Mouse (Mus musculus): ENCODE results near the gene Sbno2.

The Sbno2 gene

GRCm38 (mm10) chr10:80084817-80085487, 20.4 kb downstream of the Sbno2 start:
- peak; percentile 74 for DNase-seq

DNA sequence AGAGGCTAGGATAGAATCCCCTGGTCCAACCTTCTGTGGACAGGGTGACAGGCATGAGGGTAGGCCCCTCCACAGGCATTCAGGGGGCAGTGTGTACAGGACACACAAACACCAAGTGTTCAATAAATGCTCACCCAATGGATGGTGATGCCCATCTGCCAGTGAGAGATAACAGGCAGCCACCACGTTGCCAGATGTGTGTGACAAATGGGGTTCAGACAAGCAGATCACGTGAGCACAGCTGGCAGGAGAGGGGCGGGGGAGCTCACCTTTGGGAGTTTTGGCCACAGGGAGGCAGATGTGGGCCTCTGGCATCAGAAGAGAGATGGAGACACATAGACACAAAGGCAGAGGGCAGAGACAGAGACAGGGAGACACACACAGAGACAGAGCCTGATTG, 24.3 kb downstream of the Sbno2 start:
- DNase-seq, result no peak

- no peak for DNase-seq
Observed at GRCm38 (mm10) chr10:80080396-80081070, 24.8 kb downstream of the Sbno2 start.

DNA sequence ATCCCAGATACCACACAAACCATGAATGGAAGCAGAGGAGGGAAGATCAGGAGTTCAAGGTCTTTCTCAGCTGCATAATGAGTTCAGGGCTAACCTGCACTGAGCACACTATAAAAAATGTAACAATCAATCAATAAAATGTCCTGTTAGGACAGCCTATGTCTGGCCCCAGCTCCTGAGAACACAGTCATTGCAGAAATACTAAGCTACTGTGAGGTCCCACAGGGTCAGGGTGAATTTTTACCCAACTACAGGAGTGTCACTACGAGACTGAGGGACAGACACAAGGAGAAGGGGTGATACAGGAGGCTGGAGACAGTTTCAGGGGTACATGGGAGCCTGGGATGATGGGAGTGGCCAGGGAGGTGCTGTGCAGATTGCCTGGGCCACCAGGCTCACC, 27.0 kb downstream of the Sbno2 start:
- no peak for DNase-seq

DNA sequence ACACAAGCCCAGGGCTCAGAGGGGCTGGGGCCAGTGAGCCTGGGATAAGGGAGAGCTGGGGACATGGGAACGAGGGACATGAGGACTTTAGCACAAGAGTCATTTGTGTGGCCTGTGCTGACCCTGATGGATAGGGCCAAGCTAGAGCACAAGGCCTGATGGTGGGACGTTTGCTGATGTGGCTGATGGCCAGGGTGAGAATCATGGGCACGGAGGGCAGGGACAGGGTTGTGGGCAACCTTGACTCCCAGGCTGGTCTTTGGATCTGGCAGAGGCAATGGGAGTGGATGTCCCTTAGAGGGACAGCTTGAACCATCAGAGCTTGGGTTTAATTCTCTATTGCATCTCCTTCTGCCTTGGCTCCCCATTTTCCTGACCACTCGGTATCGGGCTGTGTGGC, 28.1 kb downstream of the Sbno2 start:
- no peak for DNase-seq

- DNase-seq, result no peak
Observed at GRCm38 (mm10) chr10:80076386-80076785, 29.0 kb downstream of the Sbno2 start.

DNA sequence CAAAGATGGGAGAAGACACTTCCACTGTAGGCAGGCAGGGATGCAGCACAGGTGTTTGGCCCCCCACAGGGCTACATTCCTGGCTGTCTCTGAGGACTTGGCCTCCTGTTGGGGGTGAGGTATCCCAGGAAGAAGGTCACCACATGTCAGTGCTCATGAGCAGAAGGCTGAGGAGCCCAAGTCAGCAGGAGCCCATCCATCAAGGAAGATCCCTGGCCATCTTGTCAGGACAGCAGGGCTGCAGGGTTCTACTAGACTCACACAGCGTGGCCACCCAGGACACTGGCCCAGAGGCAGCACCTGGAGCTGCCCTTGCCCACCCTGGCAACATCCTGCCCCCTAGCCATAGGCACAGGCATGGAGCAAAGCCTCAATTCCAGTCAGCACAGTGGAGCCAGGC, 29.4 kb downstream of the Sbno2 start:
- DNase-seq, result no peak

GRCm38 (mm10) chr10:80074813-80075601, 30.4 kb downstream of the Sbno2 start:
- peak; percentile 83 for DNase-seq

DNA sequence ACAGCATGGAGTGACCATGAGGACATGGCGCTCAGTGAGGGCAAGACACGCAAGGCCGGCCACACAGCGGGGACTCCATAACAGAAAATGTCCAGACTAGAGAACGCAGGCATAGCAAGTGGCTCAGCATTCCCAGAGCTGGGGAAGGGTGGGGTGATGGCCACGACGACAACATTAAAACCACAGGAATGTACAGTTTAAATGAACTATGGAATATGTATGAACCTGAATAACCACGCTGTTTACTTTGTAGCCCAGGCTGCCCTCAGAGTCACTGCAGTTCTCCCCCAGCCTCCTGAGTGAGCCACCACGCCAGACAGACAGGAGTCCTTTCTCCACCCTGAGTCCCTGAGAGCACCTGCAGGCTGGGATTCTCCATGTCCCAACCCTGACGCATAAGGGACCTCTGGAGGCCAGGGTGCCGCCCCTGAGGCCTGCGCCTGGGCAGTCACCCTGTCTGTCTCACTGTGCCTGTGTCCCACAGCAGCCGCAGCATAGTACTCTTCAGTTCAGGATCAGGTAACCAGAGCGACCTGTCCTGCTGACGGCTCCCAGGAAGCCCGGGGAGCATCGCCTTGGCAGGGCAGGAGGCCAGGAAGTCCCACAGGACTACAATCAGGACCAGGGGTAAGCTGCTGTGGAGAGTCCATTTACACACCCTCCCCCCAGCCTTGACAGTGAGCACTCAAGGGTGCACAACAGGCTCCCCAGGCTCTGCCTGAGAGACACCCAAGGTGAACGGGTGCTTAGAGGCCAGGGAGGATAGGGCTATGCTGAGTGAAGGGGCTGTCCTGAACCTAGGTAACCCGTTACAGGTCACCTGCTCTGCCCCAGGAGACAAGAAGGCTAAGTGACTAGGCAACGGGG, 32.5 kb downstream of the Sbno2 start:
- DNase-seq, result no peak

- DNase-seq, result no peak
Observed at GRCm38 (mm10) chr10:80071516-80071900, 33.9 kb downstream of the Sbno2 start.

DNA sequence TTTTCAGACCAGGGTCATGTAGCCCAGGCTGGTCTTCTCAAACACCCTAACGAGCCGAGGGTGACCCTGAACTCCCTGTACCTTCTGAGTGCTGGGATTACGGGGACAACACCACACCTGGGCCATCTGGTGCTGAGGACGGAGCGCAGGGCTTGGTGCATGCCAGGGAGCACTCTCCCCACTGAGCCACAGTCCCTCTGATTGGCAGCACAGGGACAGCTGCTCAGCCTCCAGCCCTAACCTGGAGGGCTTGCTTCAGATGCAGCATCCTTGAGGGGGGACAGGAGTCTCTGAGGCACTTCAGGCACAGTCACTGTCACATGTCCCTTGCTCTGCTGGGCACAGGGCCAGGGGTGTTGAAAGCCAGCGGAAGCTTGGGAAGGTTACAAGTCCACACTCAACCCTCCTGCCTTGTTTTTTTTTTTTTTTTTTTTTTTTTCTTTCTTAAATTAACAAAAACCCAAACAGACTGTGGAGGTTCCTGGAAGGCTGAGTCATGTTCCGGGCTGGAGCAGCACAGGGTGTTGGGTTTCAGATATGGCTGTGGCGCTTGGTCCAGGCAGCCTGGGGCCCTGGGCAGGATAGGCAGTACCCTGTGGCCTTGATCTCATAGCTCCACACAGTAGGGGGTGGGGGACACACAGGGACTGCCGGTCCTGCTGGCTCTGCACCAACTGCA, 34.4 kb downstream of the Sbno2 start:
- peak; percentile 89 for DNase-seq

GRCm38 (mm10) chr10:80069948-80070450, 35.4 kb downstream of the Sbno2 start:
- DNase-seq, result no peak

DNA sequence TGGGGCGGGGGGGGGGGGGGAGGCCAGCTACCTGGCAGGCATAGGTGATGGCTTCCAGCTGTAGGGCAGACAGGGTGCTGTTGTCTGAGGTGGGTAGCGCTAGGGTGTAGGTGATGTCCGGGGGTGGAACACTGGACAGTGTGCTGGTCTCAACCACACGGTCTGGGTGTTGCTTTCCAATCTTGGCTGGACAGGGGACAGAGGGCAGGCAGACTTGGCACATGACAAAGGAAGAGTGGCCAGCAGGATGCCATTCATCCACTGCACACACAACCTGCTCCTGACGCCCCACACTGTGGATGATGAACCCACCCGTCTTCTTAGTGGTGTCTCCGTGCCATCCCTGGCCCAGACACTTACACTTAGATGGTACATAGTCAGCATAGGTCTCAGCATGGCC, 36.1 kb downstream of the Sbno2 start:
- no peak for DNase-seq

GRCm38 (mm10) chr10:80063877-80064650, 41.3 kb downstream of the Sbno2 start:
- no peak for DNase-seq

DNA sequence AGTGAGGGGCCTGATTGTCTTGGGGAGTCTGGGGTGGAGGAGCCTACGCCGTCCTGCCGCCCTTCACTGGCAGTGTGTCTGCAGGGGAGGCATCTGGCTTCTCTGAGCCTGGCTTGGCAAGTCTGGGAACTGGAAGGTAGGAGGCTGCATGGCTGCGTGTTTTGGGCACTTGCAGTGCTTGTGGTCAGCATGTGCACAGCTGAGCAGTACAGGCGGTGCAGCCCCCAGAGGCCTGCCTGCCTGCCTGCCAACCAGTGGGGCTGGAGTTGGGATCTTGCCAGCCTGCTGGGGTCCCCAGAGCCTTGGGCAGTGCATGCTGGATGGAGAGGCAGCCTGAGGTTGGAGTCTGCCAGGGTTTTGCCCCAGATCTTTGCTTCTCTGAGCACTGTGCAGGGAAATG, 42.3 kb downstream of the Sbno2 start:
- no peak for DNase-seq

GRCm38 (mm10) chr10:80057683-80058326, 47.6 kb downstream of the Sbno2 start:
- no peak for DNase-seq

DNA sequence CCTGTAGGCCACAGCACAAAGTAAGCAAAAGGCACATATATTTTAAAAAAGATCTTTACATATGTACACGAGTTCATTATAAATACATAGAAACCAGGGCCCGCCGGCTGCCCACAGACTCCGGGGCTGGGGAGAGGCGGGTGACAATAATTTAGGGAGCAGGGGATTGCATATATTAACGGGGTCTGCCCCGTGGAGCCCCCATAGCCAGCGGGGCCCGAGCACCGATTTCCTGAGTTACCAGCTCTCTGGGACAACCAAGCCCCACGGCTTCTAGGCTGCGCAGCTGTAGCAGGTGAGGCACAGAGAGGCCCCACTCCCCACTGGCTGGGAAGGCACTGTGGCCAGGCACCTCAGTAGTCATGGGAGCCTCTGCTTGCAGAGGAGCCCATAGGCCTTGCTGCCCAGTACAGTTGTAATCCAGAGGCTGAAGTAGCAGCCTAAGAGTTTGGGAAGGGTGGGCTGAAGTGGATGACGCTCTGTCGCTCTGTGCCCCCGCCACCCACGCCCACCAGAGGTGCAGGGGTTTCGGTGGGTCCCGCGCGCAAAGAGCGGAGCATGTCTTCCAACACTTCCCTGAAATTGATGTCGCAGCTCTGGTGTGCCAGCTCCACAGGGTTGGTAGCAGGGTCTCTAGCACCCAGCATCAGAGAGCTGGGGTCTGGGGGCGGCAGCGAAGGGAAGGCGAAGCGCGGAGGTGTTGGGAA, 48.2 kb downstream of the Sbno2 start:
- DNase-seq, result no peak

- DNase-seq, result no peak
Observed at GRCm38 (mm10) chr10:80056506-80056905, 48.9 kb downstream of the Sbno2 start.

- DNase-seq, result no peak
Observed at GRCm38 (mm10) chr10:80055891-80056290, 49.5 kb downstream of the Sbno2 start.

GRCm38 (mm10) chr10:80055364-80055763, 50.0 kb downstream of the Sbno2 start:
- no peak for DNase-seq
